Mouse (Mus musculus) 416B (cell line): Measurements from ENCODE around the gene Snrpe.

Source experiments
- DNase-seq: peaks from one replicate; pipeline ENCODE4 v3.0.0; 2011; ENCODE audit warnings: low read depth

The Snrpe gene

GRCm38 (mm10) chr1:133609771-133610502 is at the start of gene Snrpe:
TSS of gene Snrpe (minus strand) at chr1:133610291.
- peak; percentile 99 for DNase-seq

- DNase-seq = no peak
These were observed 48.8 kb upstream of the Snrpe start for GRCm38 (mm10) chr1:133658878-133659277.

DNA sequence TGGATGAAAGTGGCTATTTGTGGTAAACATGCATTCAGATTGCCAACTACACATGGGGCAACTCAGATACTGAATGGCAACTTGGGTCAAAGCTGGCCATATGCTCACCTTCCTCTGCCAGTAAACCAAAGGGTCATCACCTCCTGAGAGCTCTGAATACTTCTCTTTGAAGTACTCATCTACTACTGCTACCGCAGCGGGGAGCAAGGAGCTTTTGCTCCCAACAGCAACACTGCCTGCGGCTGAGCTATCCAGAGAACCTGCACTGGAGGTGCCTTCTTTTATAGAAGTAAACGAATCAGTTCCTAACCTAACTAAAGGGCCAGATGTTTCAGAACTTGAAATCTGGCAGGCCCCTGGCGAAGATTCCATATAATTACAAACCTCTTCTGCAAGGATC is 46.7 kb upstream of the Snrpe start:
- DNase-seq = no peak

DNA sequence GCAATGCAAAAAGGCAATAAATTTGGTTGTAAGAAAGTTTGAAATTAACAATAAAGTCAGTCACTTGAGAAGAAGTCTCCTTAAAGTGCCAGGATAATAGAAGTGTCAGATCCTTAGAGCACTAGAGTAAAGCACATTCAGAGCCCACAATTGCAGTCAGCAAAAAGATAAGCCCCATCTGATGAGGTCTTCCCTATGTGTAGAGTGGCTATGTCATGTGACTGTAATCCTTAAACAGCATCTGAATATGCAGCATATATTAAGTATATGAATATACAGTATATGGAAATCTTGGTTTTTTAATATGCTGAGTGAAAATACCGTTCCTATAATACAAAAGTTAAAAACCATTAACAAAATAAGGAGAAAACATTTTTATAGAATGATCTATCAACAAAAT is 42.9 kb upstream of the Snrpe start:
- no peak for DNase-seq

- DNase-seq = no peak
These were observed 40.4 kb upstream of the Snrpe start for GRCm38 (mm10) chr1:133650288-133651055.

GRCm38 (mm10) chr1:133645652-133646051 is 35.6 kb upstream of the Snrpe start:
- no peak for DNase-seq

- DNase-seq = no peak
These were observed 31.1 kb upstream of the Snrpe start for GRCm38 (mm10) chr1:133641163-133641562.

DNA sequence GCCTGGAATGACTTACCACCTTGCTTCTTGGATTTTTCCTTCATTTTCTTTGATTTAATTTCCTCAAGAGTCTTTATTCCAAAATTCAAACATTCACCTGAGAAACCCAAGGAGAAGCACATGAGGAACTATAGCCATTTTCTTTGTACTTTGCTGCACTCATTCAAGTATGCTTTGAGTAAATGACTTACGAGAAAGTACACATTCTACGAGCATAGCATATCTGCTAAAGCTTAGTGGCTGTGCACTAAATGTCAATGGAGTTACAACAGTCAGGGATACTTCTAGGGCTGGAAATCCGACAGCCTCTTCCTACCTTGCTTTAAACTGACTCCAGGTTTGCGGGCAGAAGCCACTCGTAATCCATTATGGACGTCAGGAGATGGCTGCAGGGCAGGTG is 28.4 kb upstream of the Snrpe start:
- no peak for DNase-seq

GRCm38 (mm10) chr1:133632168-133632567 is 22.1 kb upstream of the Snrpe start:
- DNase-seq = peak; percentile 45

DNA sequence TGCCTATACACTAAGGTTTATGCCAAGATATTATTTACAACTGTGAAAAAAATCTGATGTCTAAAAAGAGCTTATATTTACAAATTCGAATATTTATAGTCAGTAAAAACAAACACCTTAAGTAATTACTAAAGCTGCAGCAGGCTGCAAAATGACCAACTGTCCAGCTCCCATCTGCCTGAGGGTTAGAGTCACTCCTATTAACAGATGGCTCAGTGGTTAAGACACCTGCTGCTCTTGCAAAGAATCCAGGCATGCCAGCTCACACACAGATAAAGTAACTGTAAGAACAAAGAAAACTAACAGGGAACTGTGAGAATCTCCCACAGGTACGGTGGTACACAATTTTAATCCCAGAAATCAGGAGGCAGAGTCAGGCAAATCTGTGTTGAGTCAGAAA is 15.0 kb upstream of the Snrpe start:
- no peak for DNase-seq

- DNase-seq = no peak
These were observed 8.2 kb upstream of the Snrpe start for GRCm38 (mm10) chr1:133618311-133618710.

DNA sequence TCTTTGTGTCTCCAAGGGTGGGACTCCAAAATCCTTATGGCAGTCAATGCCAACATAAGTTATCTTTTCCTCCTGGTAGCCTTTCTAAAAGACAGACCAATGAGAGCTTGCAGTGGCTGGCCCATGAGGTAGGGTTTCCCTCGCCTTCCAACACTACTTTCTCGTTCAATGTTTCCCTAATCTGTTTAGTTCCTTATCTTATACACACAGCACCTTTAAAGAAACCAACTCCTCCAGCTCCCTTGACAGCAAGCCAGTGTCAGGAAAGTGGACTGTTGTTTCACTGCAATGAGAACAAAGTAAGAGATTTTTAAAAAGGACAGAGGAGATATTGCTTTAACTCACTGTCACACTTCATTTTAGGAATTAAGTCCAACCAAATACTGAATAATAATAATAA is 7.8 kb upstream of the Snrpe start:
- DNase-seq = no peak

- peak; percentile 53 for DNase-seq
These were observed 3.7 kb upstream of the Snrpe start for GRCm38 (mm10) chr1:133613817-133614216.

DNA sequence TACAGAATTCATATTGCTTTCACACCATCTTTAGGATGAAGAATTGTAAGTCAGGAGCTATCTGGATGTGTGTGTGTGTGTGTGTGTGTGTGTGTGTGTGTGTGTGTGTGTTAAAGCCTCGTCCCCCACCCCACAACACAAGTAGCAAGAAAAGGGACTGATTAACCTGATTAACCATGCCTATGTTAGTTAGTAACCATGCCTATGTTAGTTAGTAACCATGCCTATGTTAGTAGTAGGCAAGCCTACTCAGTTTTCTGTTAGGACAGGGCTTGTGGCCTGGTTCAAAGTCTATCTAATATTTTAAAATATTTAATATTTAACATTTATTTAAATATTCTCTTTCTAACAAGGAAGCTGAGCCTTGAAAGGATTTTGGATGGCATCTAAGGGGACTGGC is 1.3 kb upstream of the Snrpe start:
- DNase-seq = no peak

GRCm38 (mm10) chr1:133610601-133611000 is 510 bp upstream of the Snrpe start:
- DNase-seq = no peak

GRCm38 (mm10) chr1:133603174-133603573 is 6.9 kb downstream of the Snrpe start:
- no peak for DNase-seq

DNA sequence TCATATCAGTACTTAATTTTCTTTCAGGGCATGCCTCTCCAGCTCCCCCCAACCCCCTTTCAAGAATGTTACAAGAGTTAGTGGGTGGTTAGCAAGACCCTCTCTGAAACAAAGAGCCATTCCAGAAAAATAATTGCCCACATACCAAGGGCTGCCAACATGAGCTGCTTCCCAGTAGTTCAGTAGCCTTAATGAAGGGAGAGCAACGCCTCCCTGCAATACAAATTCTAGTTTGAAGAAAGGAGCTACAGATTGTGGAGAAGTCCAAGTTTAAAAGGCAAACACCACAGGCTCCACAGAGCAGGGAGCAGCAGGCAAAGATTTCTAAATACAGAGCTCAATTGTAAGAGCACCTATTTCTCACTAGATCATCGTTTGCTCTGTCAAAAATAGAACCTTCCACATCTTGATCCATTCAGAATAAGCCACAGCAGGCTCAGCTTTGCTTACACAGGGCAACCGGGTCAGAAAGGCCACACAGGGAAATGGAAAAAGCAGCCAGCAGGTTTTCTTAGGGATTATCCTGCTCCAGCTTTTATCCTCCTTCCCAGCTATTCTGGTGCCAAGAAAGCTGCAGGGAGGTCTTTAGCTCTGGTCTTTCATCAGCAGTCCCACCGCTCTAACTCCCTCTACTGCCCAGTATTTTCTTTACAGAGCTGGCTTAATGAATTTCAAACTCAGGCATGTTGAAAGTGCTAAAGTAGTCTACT is 13.6 kb downstream of the Snrpe start:
- no peak for DNase-seq

DNA sequence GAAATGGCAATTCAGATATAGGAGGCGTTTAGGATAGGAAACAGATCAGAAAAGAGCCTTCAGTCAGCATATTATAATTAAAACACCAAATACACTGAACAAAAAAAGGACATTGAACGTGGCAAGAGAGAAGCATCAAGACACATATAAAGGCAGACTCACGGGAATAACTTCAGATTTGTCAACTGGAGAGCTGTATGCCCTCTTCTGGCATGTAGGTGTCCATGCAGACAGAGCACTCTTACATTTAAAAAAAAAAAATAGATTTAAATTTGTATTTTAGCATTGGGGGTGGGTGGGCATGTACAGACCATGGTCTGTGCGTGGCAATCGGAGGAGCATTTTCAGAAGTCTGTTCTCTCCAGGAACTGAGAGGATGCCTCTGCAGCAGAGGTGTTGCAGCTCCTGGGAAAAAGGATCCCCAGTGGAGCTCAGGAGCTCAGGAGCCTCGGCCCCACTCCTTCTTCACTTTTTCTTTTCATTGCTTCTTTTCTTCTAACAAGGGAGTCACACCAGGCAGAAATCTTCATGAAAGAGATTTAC is 24.0 kb downstream of the Snrpe start:
- DNase-seq = no peak

GRCm38 (mm10) chr1:133571293-133571692 is 38.8 kb downstream of the Snrpe start:
- peak; percentile 12 for DNase-seq
